Mouse (Mus musculus) midbrain, embryonic 12.5 days (tissue): ENCODE data around the gene Serinc2. TPM values are rescaled to one million over a fixed set of nuclear protein-coding genes. Genes with fewer than 3 reads are reported as not detected.

ENCODE experiments used
- ATAC-seq: fragments of 200-750 bp; cut with Nextera tagmentation; 2 replicates; pipeline ENCODE4 v1.8.0; 2017; ENCODE audit warnings: low read depth, moderate TSS enrichment, moderate library complexity; ENCODE audit not compliant: low FRiP score
- H3K27ac ChIP-seq: fragments of 300-500 bp; sonication (generic); replicated peaks from 2 replicates; pipeline ENCODE4 v1.5.1; 2016; ENCODE audit warnings: mild to moderate bottlenecking
- H3K27me3 ChIP-seq: fragments of 300-500 bp; sonication (generic); 2 replicates; pipeline ENCODE4 v1.6.1; 2016; ENCODE audit warnings: mild to moderate bottlenecking
- H3K36me3 ChIP-seq: fragments of 300-500 bp; sonication (generic); 2 replicates; pipeline ENCODE4 v1.6.1; 2016
- H3K4me1 ChIP-seq: fragments of 300-500 bp; sonication (generic); 2 replicates; pipeline ENCODE4 v1.6.1; 2016
- H3K4me2 ChIP-seq: fragments of 300-500 bp; sonication (generic); replicated peaks from 2 replicates; pipeline ENCODE4 v1.6.1; 2016; ENCODE audit warnings: mild to moderate bottlenecking, moderate library complexity
- H3K4me3 ChIP-seq: fragments of 300-500 bp; sonication (generic); 2 replicates; pipeline ENCODE4 v1.5.1; 2016; ENCODE audit warnings: mild to moderate bottlenecking
- H3K9ac ChIP-seq: fragments of 300-500 bp; sonication (generic); replicated peaks from 2 replicates; pipeline ENCODE4 v1.6.1; 2016; ENCODE audit warnings: mild to moderate bottlenecking, moderate library complexity
- H3K9me3 ChIP-seq: fragments of 300-500 bp; sonication (generic); 2 replicates; pipeline ENCODE4 v1.6.1; 2016; ENCODE audit warnings: mild to moderate bottlenecking
- WGBS: fragments of 180-500 bp; shearing (Covaris S2); methylation state at CpG from one replicate; pipeline ENCODE4 v1.1.7; 2016; 5-methylcytosine and 5-hydroxymethylcytosine counted together
- polyA plus RNA-seq: library from polyadenylated mRNA; unstranded; fragments of >200 nt; fragmentation: Nextera tagmentation; extraction: Ambion mirVana; gene quantifications from 2 replicates; pipeline ENCODE4 v1.2.1, GENCODE M21; 2016

Serinc2 gene
- 62.3 and 66.3 TPM in 2 replicates for polyA plus RNA-seq

DNA sequence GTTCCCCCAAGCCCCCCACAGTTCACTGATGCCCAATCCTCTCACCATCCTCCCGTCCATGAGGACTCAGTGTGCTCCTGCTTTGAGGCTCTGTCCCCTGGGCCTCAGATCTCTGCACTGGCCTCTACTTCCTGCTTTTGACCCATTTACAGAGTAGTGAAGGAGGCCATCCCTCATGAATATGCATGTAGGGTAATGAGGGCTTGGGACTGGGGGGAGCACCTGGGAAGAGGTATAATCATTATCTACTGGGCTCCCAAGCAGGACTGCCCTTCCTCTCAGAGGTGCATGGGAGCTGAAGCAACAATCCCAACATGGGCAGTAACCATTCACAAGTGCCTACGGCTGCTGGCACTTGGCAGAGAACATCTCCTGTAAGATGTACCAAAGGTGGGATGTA is at the start of gene Serinc2:
Serinc2 (minus strand) TSS at position 101 of the 400 bp plus-strand sequence.
- 70% methylated on average over 2 of the region's 2 CpGs for WGBS
- no peak for ATAC-seq
- Histone ChIP-seq H3K9ac (no peak within 1 kb of the TSS), H3K9me3 (no peaks in the 10 kb centered on the region), H3K36me3 (no peaks in the 10 kb centered on the region), H3K27ac (no peak within 1 kb of the TSS), H3K4me2 (no peak within 1 kb of the TSS), H3K4me1 (peaks cover 10% of the 10 kb centered on the region), H3K27me3 (peaks cover 25% of the 10 kb centered on the region), H3K4me3 (no peak within 1 kb of the TSS)

DNA sequence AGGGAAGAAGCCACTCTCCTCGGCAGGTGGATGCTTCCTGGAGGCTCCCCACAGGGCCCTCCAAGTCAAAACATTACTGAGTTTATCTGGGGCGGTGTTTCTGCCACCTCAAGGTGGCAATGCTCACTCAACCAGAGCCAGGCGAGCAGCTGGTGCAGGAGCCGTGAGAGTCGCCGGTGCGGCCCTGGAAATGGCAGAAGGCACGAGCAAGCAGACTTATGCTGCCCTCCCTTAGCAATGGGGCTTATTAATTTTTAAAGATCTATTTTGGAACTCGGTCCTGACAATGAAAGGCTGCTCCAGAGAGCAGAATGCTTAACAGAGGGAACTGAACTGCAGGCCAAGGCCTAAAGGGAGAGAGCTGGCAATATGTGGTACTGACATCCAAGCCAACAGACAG is 48.4 kb upstream of the Serinc2 start:
- WGBS, result 91% methylated on average over 9 of the region's 9 CpGs
- Histone ChIP-seq H3K4me3 (no peak overlapping the region), H3K4me2 (no peak overlapping the region), H3K36me3 (peaks cover 67% of the 10 kb centered on the region), H3K9me3 (no peaks in the 10 kb centered on the region), H3K27ac (no peak overlapping the region), H3K9ac (no peak overlapping the region), H3K27me3 (no peaks in the 10 kb centered on the region), H3K4me1 (no peaks in the 10 kb centered on the region; the same call in 1 of the 2 replicates)
- no peak for ATAC-seq

DNA sequence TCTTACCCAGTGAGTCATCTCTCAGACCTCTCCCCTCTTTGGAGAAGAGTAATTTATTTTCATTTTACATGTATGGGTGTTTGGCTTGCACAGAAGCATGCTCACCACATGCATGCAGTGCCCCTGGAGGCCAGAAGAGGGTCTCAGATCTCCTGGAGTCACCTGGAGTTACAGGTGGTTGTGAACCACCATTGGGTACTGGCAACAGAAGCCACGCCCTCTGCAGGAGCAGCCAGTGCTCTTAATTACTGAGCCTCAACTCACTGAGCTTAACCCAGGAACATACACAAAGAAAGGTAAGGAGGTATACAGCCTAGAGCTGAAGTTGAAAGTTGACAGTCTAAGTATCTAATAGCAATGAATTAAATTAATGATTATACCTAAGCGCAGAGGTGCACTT is 46.4 kb upstream of the Serinc2 start:
- H3K36me3 ChIP-seq, result peaks cover 71% of the 10 kb centered on the region
- ATAC-seq, result no peak
- no peaks in the 10 kb centered on the region for H3K9me3 ChIP-seq
- H3K27ac ChIP-seq, result no peak overlapping the region
- WGBS, result 94% methylated on average over 2 of the region's 2 CpGs
- no peak overlapping the region for H3K9ac ChIP-seq
- H3K4me3 ChIP-seq, result no peak overlapping the region
- H3K4me1 ChIP-seq, result no peaks in the 10 kb centered on the region; the same call in 1 of the 2 replicates
- no peaks in the 10 kb centered on the region for H3K27me3 ChIP-seq
- no peak overlapping the region for H3K4me2 ChIP-seq

DNA sequence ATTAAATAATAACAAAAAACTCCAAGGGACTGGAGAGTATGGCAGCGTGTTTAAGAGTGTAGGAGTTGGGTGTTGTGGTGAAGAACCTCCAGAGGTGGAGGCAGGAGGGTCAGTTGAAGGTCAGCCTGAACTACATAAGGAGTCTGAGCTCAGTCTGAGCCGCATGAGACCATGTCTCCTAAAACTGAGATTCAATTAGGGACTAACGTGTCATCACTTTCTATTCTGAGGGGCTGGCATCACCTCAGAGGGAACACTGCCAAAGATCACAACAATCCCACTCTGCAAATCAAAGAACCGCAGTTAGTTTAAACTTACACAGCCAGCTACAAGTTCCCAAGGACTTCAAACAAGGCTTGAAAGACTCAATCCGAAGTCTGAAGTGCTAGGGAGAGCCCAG is 44.6 kb upstream of the Serinc2 start:
- Histone ChIP-seq H3K4me1 (no peaks in the 10 kb centered on the region), H3K9ac (no peak overlapping the region), H3K27me3 (no peaks in the 10 kb centered on the region), H3K9me3 (no peaks in the 10 kb centered on the region), H3K4me2 (no peak overlapping the region), H3K4me3 (no peak overlapping the region), H3K27ac (no peak overlapping the region), H3K36me3 (peaks cover 69% of the 10 kb centered on the region)
- 92% methylated on average over 5 of the region's 5 CpGs for WGBS
- ATAC-seq, result no peak

DNA sequence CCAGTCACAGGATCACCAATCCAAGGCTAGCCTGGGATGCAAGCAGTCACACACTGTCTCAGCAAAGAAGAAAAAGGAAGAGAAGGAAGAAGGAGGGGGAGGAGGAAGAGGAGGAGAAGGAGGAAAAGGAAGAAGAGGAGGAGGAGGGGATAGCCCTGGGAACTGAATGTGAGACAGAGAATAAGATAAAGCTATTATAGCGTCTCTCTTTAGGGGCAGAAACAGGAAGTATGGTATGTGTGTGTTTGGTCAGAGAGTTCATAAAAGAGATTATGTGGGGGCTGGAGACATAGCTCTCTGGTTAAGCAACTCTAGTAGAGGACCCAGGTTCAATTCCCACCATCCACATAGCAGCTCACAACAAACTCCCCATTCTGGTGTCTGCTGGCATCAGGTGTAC is 44.2 kb upstream of the Serinc2 start:
- no peak overlapping the region for H3K9ac ChIP-seq
- H3K9me3 ChIP-seq, result no peaks in the 10 kb centered on the region
- 88% methylated on average over 1 of the region's 1 CpGs for WGBS
- no peak overlapping the region for H3K4me2 ChIP-seq
- no peaks in the 10 kb centered on the region for H3K27me3 ChIP-seq
- H3K27ac ChIP-seq, result no peak overlapping the region
- no peak for ATAC-seq
- no peak overlapping the region for H3K4me3 ChIP-seq
- no peaks in the 10 kb centered on the region for H3K4me1 ChIP-seq
- H3K36me3 ChIP-seq, result peaks cover 67% of the 10 kb centered on the region

DNA sequence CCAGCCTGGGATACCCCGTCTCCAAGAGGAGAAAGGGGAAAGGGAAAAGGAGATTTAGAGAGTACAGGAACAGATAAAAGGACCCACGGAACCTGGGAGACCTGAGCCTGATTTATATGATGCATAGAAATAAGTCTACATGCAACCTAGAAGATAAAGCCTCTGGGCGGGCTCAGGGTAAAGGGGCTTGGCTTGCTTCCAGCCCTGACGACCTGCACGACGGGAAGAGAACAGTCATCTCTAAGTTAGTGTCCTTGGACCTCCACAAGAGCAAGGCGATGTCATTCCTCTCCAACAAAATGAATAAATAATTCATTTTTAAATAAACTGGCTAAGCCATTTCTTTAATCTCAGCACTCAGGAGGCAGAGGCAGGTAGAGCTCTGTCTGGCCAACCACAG is 43.6 kb upstream of the Serinc2 start:
- no peak overlapping the region for H3K4me3 ChIP-seq
- no peak for ATAC-seq
- H3K27me3 ChIP-seq, result no peaks in the 10 kb centered on the region
- H3K9ac ChIP-seq, result no peak overlapping the region
- WGBS, result 94% methylated on average over 7 of the region's 7 CpGs
- H3K36me3 ChIP-seq, result peaks cover 67% of the 10 kb centered on the region
- no peaks in the 10 kb centered on the region for H3K9me3 ChIP-seq
- no peaks in the 10 kb centered on the region for H3K4me1 ChIP-seq
- no peak overlapping the region for H3K4me2 ChIP-seq
- no peak overlapping the region for H3K27ac ChIP-seq

DNA sequence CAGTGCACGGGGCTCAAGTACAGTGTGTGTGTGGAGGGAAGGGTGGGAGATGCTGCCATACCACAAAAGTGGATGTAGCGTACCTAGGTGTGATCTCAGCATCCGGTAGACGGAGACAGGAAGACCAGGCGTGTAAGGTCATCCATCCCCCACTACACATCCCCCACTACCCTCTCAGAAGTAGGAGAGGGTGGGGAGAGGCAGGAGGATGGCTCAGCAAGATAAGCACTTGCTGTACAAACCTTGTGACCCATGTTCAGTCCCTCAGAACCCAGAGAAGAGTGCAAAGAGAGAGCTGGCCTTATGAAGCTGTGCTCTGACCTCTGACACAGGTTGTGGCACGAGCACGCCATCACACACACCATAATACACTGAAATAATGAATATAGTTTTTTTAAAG is 42.6 kb upstream of the Serinc2 start:
- H3K4me3 ChIP-seq, result no peak overlapping the region
- no peaks in the 10 kb centered on the region for H3K9me3 ChIP-seq
- no peaks in the 10 kb centered on the region for H3K4me1 ChIP-seq
- no peak overlapping the region for H3K9ac ChIP-seq
- WGBS, result 95% methylated on average over 7 of the region's 7 CpGs
- no peak for ATAC-seq
- H3K27me3 ChIP-seq, result no peaks in the 10 kb centered on the region
- no peak overlapping the region for H3K4me2 ChIP-seq
- H3K27ac ChIP-seq, result no peak overlapping the region
- peaks cover 67% of the 10 kb centered on the region for H3K36me3 ChIP-seq

DNA sequence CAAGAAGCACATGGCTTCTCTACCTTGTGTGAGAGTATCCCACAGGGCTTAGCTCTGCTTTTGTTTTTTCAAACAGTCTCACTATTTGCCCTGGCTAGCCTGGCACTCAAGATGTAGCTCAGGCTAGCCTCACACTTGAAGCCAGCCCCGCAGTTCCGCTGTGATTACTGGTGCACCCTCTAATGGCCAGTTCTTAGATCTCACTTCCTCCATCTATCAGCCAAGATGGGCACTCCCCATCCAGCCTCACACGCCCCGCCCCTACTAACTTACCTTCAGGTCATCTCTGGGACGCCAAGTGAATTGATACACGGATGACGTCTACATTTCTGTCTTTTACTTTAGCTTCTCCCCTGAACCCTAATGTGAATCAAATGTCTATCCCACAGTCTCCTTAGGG is 40.6 kb upstream of the Serinc2 start:
- no peak overlapping the region for H3K4me2 ChIP-seq
- no peak for ATAC-seq
- H3K27me3 ChIP-seq, result no peaks in the 10 kb centered on the region
- peaks cover 64% of the 10 kb centered on the region for H3K36me3 ChIP-seq
- no peaks in the 10 kb centered on the region for H3K9me3 ChIP-seq
- no peak overlapping the region for H3K27ac ChIP-seq
- H3K4me3 ChIP-seq, result no peak overlapping the region
- no peaks in the 10 kb centered on the region for H3K4me1 ChIP-seq
- 87% methylated on average over 7 of the region's 7 CpGs for WGBS
- H3K9ac ChIP-seq, result no peak overlapping the region

DNA sequence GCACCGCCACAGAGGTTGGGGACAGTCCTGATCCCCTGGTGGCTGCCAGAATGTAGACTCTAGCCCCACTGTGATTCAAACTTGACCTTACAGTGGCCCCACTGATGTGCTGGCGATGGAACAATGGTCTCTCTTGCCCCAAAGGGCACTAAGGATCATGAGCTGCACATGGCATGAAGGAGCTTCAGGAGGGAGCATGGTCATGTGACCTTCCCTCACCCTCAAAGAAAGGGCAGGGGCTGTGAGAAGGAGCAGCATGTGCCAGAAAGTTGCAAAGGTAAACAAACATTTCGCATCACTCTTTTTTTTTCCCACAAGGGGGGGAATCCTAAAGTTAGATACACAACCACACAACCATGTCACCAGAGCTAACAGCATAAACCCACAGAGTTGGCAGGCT is 39.1 kb upstream of the Serinc2 start:
- no peaks in the 10 kb centered on the region for H3K4me1 ChIP-seq
- H3K36me3 ChIP-seq, result peaks cover 57% of the 10 kb centered on the region
- H3K4me3 ChIP-seq, result no peak overlapping the region
- no peak overlapping the region for H3K4me2 ChIP-seq
- H3K27me3 ChIP-seq, result no peaks in the 10 kb centered on the region
- no peaks in the 10 kb centered on the region for H3K9me3 ChIP-seq
- H3K27ac ChIP-seq, result no peak overlapping the region
- H3K9ac ChIP-seq, result no peak overlapping the region
- WGBS, result 69% methylated on average over 3 of the region's 3 CpGs
- no peak for ATAC-seq

DNA sequence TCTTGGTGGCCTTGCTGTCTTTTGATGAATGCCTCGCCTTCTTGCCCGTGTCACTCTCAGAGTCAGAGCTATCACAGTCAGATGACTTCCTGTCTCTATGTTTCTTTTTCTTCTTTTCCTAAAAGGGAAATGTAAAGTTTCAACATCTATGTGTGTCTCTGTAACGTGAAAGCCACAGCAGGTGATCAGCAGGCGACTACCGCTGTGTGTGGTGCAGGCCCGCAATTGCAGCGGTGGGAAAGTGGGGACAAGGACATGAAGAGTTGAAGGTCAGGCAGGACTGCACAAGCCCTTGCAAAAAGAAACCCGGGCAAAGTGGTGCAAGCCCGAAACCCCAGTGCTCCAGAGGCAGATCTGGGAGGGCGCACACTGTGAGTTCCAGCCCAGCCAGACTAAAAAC is 37.7 kb upstream of the Serinc2 start:
- Histone ChIP-seq H3K9me3 (no peaks in the 10 kb centered on the region), H3K4me1 (no peaks in the 10 kb centered on the region), H3K4me3 (no peak overlapping the region), H3K36me3 (peaks cover 45% of the 10 kb centered on the region), H3K4me2 (no peak overlapping the region), H3K27me3 (0 out of 2 replicates have a peak, but pooled peaks cover under 1% of the 10 kb centered on the region), H3K9ac (no peak overlapping the region), H3K27ac (no peak overlapping the region)
- 82% methylated on average over 10 of the region's 10 CpGs for WGBS
- ATAC-seq, result no peak

DNA sequence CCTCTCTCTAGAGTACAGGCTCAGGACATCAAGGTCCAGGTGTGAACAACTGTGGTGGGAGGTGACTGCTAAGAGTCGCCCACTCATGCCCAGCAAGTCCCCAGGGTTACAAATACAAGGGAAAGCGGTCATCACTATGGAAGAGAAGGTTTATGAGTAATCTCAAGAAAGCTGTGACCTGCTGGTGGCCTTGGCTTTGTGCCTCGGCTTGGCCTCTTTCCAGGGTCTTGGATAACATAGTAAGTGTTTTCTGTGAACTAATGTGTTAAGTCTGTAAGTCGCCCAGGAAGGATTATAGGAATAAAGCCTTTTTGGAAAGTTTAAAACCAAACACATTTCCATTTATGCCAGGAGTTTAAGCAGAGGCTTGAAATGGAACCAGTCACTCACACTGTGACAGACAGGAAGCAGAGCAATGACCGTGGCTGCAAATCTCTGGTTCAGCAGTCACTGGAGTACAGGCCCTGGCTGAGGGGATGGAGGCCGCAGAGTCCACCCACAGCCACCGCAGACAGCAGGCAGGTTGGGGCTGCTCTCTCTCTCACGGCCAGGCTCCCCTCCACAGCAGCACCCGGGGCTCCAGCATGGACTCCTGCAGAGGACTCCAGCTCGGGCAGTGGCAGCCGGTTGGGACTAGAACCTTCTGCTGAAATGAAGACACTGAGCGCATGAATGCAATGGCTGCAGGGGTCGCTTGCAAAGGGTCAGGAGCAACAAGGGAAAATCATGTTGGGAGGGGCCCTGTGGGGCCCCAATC is 36.9 kb upstream of the Serinc2 start:
- Histone ChIP-seq H3K36me3 (peaks cover 43% of the 10 kb centered on the region), H3K27ac (no peak overlapping the region), H3K9me3 (no peaks in the 10 kb centered on the region), H3K9ac (0 out of 2 replicates have a peak overlapping the region, but pooled peaks have one; percentile 4), H3K27me3 (0 out of 2 replicates have a peak, but pooled peaks cover 8% of the 10 kb centered on the region), H3K4me3 (no peak overlapping the region), H3K4me1 (no peaks in the 10 kb centered on the region), H3K4me2 (no peak overlapping the region)
- ATAC-seq, result no peak
- 79% methylated on average over 13 of the region's 13 CpGs for WGBS

DNA sequence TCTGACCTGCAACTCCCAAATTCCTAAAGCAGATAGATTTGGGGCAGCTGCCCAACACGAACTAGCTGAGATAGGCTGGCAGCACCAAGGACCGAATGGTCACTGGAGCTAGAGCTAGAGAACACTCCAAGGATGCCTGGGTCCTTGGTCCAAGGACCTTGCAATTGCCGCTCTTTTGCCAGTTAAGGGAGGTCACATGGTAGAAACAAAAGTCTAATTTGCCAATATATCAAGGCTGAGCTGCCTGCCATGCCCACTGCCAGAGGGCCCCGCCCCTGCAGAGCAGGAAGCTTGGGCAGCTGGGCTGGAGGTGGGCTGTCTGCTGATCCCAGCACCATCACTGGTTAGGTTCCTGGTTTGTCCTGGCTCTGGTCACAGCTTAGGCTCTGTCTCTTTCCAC is 34.5 kb upstream of the Serinc2 start:
- H3K9ac ChIP-seq, result no peak overlapping the region
- H3K4me3 ChIP-seq, result no peak overlapping the region
- no peak overlapping the region for H3K4me2 ChIP-seq
- H3K4me1 ChIP-seq, result peaks cover 9% of the 10 kb centered on the region; the same call in 1 of the 2 replicates
- H3K27ac ChIP-seq, result no peak overlapping the region
- H3K9me3 ChIP-seq, result no peaks in the 10 kb centered on the region
- WGBS, result 86% methylated on average over 4 of the region's 4 CpGs
- ATAC-seq, result no peak
- peaks cover 39% of the 10 kb centered on the region for H3K36me3 ChIP-seq
- peaks cover 32% of the 10 kb centered on the region for H3K27me3 ChIP-seq

DNA sequence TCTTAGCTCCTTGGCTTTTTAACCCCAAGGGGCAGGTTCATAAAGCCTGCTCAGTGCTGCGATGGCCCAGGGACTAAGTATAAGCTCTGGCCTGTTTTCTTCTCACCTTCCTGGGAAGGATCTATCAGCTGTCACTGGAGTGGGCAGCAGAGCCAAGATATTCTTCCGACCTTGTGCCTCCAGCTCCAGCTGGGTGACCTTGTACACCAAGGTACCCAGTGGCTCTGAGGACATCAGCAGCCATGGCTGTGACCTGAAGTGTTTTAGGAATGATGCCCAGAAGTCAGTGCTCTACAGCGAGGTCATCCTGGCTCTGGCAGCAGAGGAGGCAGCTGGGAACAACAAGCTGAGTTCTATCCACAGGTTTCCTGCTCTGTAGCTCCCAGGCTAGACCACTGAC is 33.5 kb upstream of the Serinc2 start:
- Histone ChIP-seq H3K27me3 (peaks cover 42% of the 10 kb centered on the region), H3K4me1 (peaks cover 18% of the 10 kb centered on the region; the same call in 1 of the 2 replicates), H3K36me3 (peaks cover 32% of the 10 kb centered on the region), H3K9ac (no peak overlapping the region), H3K4me3 (no peak overlapping the region), H3K9me3 (no peaks in the 10 kb centered on the region), H3K27ac (no peak overlapping the region), H3K4me2 (no peak overlapping the region)
- WGBS, result 85% methylated on average over 3 of the region's 3 CpGs
- ATAC-seq, result no peak
